Mouse (Mus musculus): ENCODE measurements around the gene Gm4064. TPM values are rescaled to one million over a fixed set of nuclear protein-coding genes. Genes with fewer than 3 reads are reported as not detected.

Gm4064 gene
- not detected for total RNA-seq (2023)

DNA sequence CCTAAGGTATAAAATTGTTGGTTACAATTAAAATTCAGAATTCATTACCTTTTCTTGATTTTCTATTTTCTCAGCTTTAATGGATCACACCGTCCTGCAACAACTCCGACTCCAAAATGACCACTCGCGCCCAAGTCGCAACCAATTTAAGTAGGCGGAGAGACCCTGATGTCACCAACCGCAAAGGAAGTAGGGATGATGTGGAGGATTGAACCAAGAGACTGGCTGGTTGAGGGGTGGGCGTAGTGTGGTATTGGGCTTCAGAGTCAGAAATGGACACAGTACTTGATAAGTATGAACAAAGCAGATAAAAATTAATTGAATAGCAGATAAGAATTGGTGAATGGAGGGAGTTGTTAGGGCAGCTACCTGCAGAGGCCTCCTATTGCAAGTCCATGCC, at the start of gene Gm4064:
TSS of gene Gm4064 (minus strand) at position 101 of the 400 bp plus-strand sequence.

DNA sequence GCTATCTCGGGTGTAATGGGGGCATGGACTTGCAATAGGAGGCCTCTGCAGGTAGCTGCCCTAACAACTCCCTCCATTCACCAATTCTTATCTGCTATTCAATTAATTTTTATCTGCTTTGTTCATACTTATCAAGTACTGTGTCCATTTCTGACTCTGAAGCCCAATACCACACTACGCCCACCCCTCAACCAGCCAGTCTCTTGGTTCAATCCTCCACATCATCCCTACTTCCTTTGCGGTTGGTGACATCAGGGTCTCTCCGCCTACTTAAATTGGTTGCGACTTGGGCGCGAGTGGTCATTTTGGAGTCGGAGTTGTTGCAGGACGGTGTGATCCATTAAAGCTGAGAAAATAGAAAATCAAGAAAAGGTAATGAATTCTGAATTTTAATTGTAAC, 34.4 kb upstream of the Gm4064 start, which contains the start of the genes Rbmy and Gm10256:
TSS of gene Rbmy (plus strand) at position 301 of the 400 bp plus-strand sequence.
TSS of gene Gm10256 (plus strand) at position 320 of the 400 bp plus-strand sequence.

Other genes with a start within 250 kb of the Gm4064 start
- not detected for gene H2al2c, start 197.1 kb downstream of the Gm4064 start, total RNA-seq (2023)
- not detected for gene Sry, start 132.5 kb downstream of the Gm4064 start, total RNA-seq (2023)
- gene H2al2b, start 75.5 kb downstream of the Gm4064 start, total RNA-seq (2023), result not detected
- not detected for gene Rbmy, start 34.5 kb upstream of the Gm4064 start, total RNA-seq (2023)
- gene Gm10256, start 34.5 kb upstream of the Gm4064 start, total RNA-seq (2023), result not detected
- not detected for gene Gm10352, start 104.8 kb upstream of the Gm4064 start, total RNA-seq (2023)
- not detected for gene Gm29289, start 136.4 kb upstream of the Gm4064 start, total RNA-seq (2023)